Mouse (Mus musculus) left cerebral cortex, adult 2 months (tissue): ENCODE measurements around the gene Hnrnpf. TPM values are rescaled to one million over a fixed set of nuclear protein-coding genes. Genes with fewer than 3 reads are reported as not detected.

Source experiments
- DNase-seq, 2 experiments: peaks; one replicate each; pipeline ENCODE4 v3.0.0; 2021 to 2022; ENCODE audit warnings: low spot score in 2 of 2, mixed read lengths in 1 of 2; ENCODE audit errors: extremely low spot score in 1 of 2
- H3K27ac ChIP-seq: fragments of 200-600 bp; 2 replicates; pipeline ENCODE4 v1.8.1; 2022
- H3K4me3 ChIP-seq: fragments of 200-600 bp; 2 replicates; pipeline ENCODE4 v1.8.1; 2022
- CTCF ChIP-seq: fragments of 200-600 bp; IDR thresholded peaks from 2 replicates; pipeline ENCODE4 v1.8.1; 2022; ENCODE audit warnings: antibody characterized with exemption, mild to moderate bottlenecking, moderate library complexity
- intact Hi-C: fragments of 180-260 bp; cut with DNase I; formaldehyde crosslinking; loops from one replicate; pipeline ENCODE4 v1.15.1; 2025
- total RNA-seq, 2 experiments: library from RNA; stranded (reverse); gene quantifications; 2 replicates each; pipeline ENCODE4 v1.2.3; 2021

Gene Hnrnpf
- total RNA-seq, 2 experiments from 2014 or later: 111 to 116 TPM

DNA sequence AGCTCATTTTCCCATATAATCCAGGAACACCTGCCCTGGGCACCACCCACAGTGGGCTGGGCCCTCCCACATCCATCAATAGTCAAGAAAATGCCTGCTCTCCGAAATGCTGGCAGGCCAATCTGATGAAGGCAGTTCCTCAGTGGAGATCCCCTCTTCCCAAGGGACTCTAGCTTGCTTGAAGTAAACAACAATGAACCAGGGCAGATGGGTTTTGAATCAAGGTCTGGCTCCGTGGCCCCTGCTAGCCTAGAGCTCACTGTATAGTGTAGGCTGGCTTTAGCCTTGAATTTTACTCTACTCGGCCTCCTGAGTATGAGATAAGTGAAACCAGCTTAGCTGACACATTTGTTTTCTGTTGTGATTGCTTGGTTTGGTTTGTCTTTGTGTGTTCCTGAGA is 7.7 kb upstream of the Hnrnpf start:
- no peak for DNase-seq
- TF ChIP-seq CTCF: no peak
- no peak overlapping the region for H3K4me3 ChIP-seq
- intact Hi-C loops: no loop called here
- no peak overlapping the region for H3K27ac ChIP-seq

DNA sequence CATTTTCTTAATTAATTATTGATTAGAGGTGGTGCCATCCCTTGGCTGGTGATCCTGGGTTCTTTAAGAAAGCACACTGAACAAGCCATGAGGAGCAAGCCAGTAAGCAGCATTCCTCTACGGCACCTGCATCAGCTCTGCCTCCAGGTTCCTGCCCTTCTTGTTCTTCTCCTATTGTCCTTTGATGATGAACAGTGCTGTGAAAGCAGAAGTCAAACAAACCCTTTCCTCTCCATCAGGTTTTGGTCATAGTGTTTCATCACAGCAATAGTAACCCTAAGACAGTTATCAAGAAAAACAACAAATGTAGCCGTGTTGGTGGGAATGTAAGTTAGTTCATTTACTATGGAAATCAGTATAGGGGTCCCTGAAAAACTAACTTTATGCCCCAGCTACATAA is 6.7 kb upstream of the Hnrnpf start:
- H3K4me3 ChIP-seq: no peak overlapping the region
- DNase-seq: no peak
- intact Hi-C loops: no loop called here
- no peak overlapping the region for H3K27ac ChIP-seq
- TF ChIP-seq CTCF: no peak

DNA sequence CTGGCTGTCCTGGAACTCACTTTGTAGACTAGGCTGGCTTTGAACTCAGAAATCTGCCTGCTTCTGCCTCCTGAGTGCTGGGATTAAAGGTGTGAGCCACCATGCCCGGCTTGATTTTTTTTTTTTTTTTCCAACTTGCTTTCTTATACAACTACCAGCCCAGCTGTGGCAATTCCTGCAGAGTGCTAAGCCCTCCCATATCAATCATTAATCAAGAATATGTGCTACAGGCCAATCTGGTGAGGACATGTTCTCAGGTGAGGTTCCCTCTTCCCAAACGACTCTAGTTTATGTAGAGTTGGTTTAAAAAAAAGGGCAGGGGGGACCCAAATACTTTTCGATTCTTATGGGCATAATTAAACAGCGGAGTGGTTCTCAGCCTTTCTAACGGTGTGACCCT is 2.3 kb upstream of the Hnrnpf start:
- no peak for TF ChIP-seq CTCF
- DNase-seq: no peak
- no peak overlapping the region for H3K27ac ChIP-seq
- intact Hi-C loops: no loop called here
- no peak overlapping the region for H3K4me3 ChIP-seq

DNA sequence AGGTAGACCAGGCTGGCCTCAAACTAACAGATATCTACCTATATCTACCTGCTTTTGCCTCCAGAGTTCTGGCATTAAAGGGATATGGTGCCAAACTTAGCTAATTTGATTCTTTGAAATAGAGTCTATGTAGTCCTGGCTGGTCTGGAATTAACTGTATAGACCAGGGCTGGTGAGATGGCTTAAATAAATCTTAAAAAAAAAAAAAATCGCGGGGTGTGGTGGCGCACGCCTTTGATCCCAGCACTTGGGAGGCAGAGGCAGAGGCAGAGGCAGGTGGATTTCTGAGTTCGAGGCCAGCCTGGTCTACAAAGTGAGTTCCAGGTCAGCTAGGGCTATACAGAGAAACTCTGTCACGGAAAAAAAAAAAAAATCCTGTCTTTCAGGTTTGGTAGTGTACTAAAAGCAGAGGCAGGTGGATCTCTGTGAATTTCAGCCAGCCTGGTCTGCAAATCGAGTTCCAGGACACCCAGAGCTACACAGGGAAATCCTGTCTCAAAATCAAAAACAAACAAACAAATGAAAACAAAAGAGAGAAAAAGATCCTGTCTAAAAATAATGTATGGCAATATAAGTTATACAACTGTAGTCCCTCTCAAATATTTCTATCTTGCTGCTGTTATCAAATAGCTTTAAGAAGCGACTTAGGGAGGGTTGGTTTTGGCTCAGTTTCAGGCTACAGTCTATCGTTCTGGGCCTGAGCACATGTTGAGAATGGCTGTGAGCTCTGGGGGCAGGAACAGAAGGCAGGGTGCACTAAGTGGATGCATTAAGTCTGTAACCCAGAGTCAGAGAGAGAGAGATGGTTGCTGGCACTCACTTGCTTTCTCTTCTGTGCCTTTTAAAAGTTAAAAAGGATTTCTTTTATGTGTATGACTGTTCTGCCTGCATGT is 1.6 kb downstream of the Hnrnpf start:
- H3K27ac ChIP-seq: no peak overlapping the region
- no peak for DNase-seq
- intact Hi-C loops: no loop called here
- no peak for TF ChIP-seq CTCF
- H3K4me3 ChIP-seq: no peak overlapping the region

DNA sequence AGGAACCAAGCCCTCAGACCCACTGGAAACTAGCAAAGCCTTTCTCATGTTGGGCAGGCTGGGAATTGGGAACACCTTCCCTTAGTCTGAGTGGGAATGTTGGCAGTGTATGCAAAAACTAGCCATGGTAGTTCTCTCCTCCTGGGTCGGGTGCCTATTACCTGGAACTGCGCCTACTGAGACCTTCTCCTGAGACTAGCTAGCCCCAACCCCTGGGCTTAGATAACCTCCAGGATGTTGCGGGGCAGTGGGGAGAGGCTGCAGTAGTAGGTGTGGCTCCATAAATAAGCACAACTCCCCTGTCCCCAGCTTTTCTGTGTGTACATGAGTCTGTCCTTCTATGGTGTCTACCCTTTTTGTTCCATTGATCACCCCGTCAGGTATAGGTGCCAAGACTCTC is 2.4 kb downstream of the Hnrnpf start:
- H3K4me3 ChIP-seq: no peak overlapping the region
- no peak overlapping the region for H3K27ac ChIP-seq
- intact Hi-C loops: no loop called here
- TF ChIP-seq CTCF: no peak
- no peak for DNase-seq

DNA sequence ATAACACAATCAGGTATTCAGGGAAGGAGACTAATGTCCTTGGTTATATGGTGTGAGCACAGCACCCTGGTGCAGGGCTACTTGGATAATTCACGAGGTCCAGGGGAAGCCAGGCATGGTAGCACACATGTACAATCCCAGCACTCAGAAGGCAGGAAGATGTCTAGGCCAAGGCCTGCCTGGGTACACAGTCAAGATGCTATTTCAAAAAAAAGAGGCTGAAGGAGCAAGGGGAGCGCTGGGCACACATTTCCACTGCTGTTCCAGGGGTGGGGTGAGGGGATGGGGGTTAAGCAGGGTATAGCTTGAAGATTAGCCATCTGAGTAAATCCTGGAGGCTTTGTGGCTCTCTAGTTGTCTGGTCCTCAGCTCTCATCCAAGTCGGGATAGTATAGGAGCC is 3.7 kb downstream of the Hnrnpf start:
- no peak for TF ChIP-seq CTCF
- H3K4me3 ChIP-seq: no peak overlapping the region
- intact Hi-C loops: no loop called here
- DNase-seq: no peak
- H3K27ac ChIP-seq: no peak overlapping the region

DNA sequence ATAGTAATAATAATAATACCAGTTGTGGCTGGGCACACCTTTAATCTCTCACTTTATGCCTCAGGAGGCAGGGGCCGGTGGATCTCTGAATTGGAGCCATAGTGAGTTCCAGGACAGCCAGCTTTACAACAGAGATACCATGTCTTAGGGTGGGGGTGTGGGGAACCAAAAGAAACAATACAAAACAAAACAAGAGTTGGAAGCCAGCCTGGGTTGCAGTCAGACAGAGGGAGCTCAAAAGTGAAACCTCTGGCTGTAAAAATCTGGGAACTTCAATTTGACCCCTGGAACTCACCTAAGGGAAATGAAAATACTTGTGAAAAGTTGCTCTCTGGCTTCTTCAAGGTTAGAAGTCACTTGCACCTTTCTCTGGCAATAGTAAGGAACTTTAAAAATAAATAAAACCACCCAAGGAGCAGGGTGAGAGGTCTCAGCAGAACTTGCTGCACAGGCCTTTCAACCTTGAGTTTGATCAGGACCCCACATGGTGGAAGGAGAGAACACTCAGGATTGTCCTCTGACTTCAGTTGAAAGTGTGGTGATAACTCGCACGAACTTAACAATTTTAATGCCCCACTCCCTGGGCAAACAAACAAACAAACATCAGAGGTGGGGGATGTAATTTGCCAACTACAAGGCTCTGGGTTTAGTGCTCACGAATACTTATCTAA is 5.3 kb downstream of the Hnrnpf start:
- DNase-seq: no peak
- intact Hi-C loops: loop anchor here (5.0 kb wide), 1 partner anchor 43 kb away; the partner anchor contains the start of gene Zfp239
- Histone ChIP-seq H3K4me3 (peak overlapping the region; percentile 82), H3K27ac (peak overlapping the region; percentile 99)
- TF ChIP-seq CTCF: no peak

DNA sequence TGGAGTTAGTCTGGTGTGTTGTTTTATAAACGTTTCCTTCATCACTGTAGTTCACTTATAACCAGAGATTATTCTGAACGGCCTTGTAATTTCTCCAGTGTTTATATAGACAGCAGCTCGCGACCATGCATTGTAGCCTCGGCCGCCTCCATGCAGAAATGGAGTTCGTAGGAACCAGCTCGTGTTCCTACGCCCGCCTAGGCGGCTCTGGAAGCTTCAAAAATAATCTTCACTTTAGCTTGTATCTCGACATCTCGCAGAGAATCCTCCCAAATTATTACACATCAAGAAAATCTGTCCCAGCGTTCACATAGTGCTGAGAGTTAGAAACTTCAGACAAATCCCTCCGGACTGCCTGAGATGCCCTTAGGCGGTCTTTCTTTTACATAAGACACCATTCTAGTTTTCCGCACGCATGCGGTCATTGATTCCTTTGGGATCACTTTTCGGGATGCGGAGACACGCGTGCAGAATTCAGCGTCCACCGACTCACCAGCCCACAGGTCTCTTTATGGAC is 5.9 kb downstream of the Hnrnpf start:
- DNase-seq: no peak
- Histone ChIP-seq H3K4me3 (peak overlapping the region; percentile 82), H3K27ac (peak overlapping the region; percentile 99)
- no peak for TF ChIP-seq CTCF
- intact Hi-C loops: loop anchor here (1.0 to 5.0 kb wide), 3 partner anchors 27 to 65 kb away; partner anchors contain the start of genes Zfp239 and Zfp637

DNA sequence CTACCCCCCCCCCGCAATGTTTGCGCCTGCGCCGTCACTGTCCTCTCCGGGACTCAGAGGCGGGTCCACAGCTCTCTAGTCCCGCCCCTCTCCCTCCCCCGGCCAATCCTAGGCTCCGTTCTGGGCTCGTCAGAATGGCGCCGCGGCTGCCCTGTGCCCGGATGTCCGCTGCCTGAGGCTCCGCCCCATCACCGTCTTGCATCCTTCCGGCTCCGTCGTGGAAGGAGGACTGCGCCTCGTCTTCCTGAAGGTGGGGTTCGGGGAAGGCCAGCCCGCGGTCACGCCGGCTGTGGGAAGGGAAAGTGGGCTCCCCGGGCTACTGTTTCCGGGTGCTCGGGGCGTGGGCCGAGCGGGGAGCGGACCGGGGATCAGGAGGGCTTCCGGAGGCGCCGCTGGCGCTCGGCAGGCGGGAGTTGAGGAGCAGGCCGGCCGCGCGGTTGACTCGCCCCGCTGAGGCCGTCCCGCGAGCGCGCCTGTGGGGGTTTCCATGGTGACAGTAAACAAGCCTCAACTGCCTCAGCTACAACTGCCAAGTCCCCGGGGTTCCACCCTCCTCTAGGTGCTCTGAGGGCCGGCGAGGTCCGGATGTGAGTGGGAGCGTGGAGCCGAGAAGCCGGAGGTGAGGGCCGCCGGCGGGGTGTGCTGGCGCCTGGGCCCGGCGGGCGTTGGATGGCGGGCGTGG is 6.6 kb downstream of the Hnrnpf start:
- intact Hi-C loops: loop anchor here (1.0 to 5.0 kb wide), 4 partner anchors 11 to 66 kb away; partner anchors contain the start of genes Zfp239 and Zfp637
- no peak for TF ChIP-seq CTCF
- DNase-seq: peak; percentile 96 to 97
- H3K4me3 ChIP-seq: peak overlapping the region; percentile 98
- H3K27ac ChIP-seq: peak overlapping the region; percentile 87

DNA sequence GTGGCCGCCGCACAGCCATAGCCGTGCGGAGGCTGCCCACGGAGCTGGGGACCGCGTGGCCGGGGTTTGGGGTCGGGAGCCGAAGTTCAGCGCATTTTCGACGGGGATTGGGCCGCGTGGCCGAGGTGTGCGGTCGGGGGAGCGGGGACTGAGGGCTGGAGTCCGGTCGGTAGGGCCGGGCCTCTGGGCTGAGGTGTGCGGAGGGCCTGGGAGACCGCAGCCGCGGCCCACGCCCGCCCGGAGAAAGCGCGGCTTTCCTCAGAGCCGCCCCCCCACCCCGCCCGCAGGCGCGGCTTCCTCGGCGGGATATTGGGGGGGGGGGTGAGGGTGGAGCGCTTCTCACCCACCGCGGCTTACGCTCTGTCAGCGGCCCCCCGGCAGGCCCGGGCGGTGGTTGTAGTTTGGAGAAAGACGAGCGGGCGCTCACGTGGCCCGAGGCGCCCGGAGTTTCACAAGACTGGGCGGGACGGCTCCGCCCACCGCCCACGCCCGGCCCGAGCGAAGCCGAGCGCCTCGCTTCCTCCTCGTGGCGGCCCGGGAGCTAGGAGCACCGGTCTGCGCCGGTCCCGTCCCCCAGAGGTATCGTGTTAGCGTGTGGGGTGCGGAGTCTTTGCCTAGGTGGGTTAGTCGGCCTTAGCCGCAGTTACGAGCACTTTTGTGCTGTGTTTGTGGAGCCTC is 7.3 kb downstream of the Hnrnpf start:
- Histone ChIP-seq H3K4me3 (peak overlapping the region; percentile 98), H3K27ac (peak overlapping the region; percentile 87)
- no peak for TF ChIP-seq CTCF
- intact Hi-C loops: loop anchor here (1.0 to 5.0 kb wide), 3 partner anchors 10 to 67 kb away; partner anchors contain the start of genes Zfp239 and Zfp637
- DNase-seq: peak; percentile 62 to 75

DNA sequence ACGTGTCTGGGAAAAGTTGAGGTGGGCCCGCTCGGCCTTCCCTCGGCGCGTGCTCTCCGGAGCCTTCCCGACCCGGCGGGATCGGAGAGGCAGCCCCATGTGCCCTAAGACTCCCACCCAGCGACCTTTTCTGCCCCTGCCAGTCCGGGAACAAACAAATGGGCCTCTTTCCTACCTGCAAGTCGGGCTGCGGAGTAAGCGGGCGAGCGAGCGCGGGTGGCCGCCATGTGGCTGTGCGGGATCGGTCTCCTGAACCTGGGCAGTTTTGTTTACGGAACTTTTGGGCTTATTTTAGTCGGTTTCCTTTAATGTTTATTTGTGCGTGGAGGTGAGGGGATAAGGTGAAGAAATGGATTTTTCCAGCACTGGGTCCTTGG is 7.8 kb downstream of the Hnrnpf start:
- TF ChIP-seq CTCF: no peak
- H3K4me3 ChIP-seq: peak overlapping the region; percentile 98
- no peak for DNase-seq
- intact Hi-C loops: loop anchor here (1.0 to 5.0 kb wide), 3 partner anchors 9 to 67 kb away; partner anchors contain the start of genes Zfp239 and Zfp637
- H3K27ac ChIP-seq: no peak overlapping the region
